Comparison of ENCODE assay signal across 18 mouse cellular contexts in the genomic region with DNA sequence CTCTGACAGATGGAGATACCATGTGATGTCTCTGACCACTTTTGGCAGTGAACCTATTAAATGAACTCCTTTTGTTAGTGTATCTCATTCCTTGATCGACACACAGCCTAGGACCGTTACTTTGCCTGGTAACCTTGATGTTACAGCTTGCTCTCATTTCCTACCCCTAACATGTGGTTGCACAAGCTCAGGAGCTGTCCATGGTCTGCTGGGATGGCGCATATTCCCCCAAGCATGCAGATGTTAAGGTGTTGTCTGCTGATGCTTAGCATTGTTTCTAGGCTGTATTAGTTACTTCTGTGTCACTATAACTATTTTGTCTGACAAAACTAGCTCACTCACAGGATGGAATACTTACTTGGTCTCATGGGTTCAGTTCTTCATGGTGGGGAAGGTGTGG.
DNase-seq lines count a peak whose midpoint lies in the region; ATAC-seq and TF ChIP-seq lines count a peak whose summit lies in the region.
"Had no signal": no experiment of that assay in that cellular context is flagged by ENCODE, and none has a peak within 500 bp of the region (broad histone marks: within the 10 kb centered on the region; RNA-seq: fewer than 3 reads in every experiment).

No protein-coding gene starts in this region.

- 56% methylated on average over 3 of the region's 3 CpGs for WGBS in intestine, embryonic 14.5 days
- 40% methylated on average over 3 of the region's 3 CpGs for WGBS in intestine, embryonic 15.5 days
- WGBS in embryonic facial prominence, embryonic 11.5 days = 53% methylated on average over 3 of the region's 3 CpGs

- H3K4me2 ChIP-seq in intestine, embryonic 14.5 days (ENCODE audit: low read length) = no peak overlapping the region
- no peak overlapping the region for H3K4me2 ChIP-seq in intestine, embryonic 15.5 days (replicated peaks)
- H3K4me2 ChIP-seq in embryonic facial prominence, embryonic 11.5 days (ENCODE audit: low read depth, low read length) = no peak overlapping the region
- H3K4me2 ChIP-seq: embryonic facial prominence, embryonic 13.5 days; limb, embryonic 13.5 days; midbrain, embryonic 13.5 days; neural tube, embryonic 13.5 days had no signal

- no peaks in the 10 kb centered on the region for H3K79me2 ChIP-seq in MEL (ENCODE audit: control insufficient read depth, insufficient read depth, low read length, poor library complexity)

- intact Hi-C loops in left cerebral cortex, postnatal 25 days (cut with DNase I) = no loop called here

- H3K9ac ChIP-seq in intestine, embryonic 14.5 days (ENCODE audit: low read length) = no peak overlapping the region
- no peak overlapping the region for H3K9ac ChIP-seq in intestine, embryonic 15.5 days
- H3K9ac ChIP-seq in MEL (ENCODE audit: control insufficient read depth, low read depth, low read length, poor library complexity, severe bottlenecking) = no peak overlapping the region
- H3K9ac ChIP-seq in embryonic facial prominence, embryonic 11.5 days (replicated peaks; ENCODE audit: low read length) = no peak overlapping the region
- H3K9ac ChIP-seq: embryonic facial prominence, embryonic 13.5 days; forebrain, postnatal 0 days; limb, embryonic 13.5 days; midbrain, embryonic 13.5 days; neural tube, embryonic 13.5 days had no signal

- DNase-seq in intestine, embryonic 14.5 days (ENCODE audit: low spot score) = peak; percentile 53
- peak; percentile 27 for DNase-seq in 416B (ENCODE audit: low read depth)
- peak; percentile 15 for DNase-seq in MEL (ENCODE audit: low read depth, low spot score)
- DNase-seq in embryonic facial prominence, embryonic 11.5 days (ENCODE audit: low spot score) = peak; percentile 61
- DNase-seq in layer of hippocampus, adult 11-12 months (ENCODE audit: low spot score) = no peak
- DNase-seq in left cerebral cortex, postnatal 25 days (ENCODE audit: low spot score in 2 of 2) = no peak
- no peak for DNase-seq in cerebellum, postnatal 10 days
- DNase-seq: cerebellum, adult 11-12 months; forebrain, postnatal 0 days; heart, adult 18-20 months; lung, adult 2 months; right cerebral cortex, postnatal 14 days had no signal

- no peak for TF ChIP-seq RAD21 in MEL (IDR thresholded peaks at IDR 0.05; ENCODE audit: low read depth, low read length)

- TF ChIP-seq CTCF in MEL (IDR thresholded peaks at IDR 0.05 in 2 of 3, conservative IDR thresholded peaks at IDR 0.05 in 1 of 3; ENCODE audit: control insufficient read depth in 1 of 3, insufficient read depth in 1 of 3, low read depth in 2 of 3, low read length in 3 of 3, poor library complexity in 1 of 3, severe bottlenecking in 1 of 3) = no peak

- H3K27ac ChIP-seq in intestine, embryonic 14.5 days (ENCODE audit: low read depth) = no peak overlapping the region
- H3K27ac ChIP-seq in intestine, embryonic 15.5 days = no peak overlapping the region
- no peak overlapping the region for H3K27ac ChIP-seq in MEL (ENCODE audit: control insufficient read depth, low read depth, low read length)
- no peak overlapping the region for H3K27ac ChIP-seq in embryonic facial prominence, embryonic 11.5 days (replicated peaks; ENCODE audit: low read depth, low read length)
- H3K27ac ChIP-seq: embryonic facial prominence, embryonic 13.5 days; limb, embryonic 13.5 days; midbrain, embryonic 13.5 days; neural tube, embryonic 13.5 days had no signal

- no peak for TF ChIP-seq EP300 in MEL (IDR thresholded peaks at IDR 0.05; ENCODE audit: low read depth in 1 of 2, low read length in 2 of 2)

- no peaks in the 10 kb centered on the region for H3K36me3 ChIP-seq in intestine, embryonic 14.5 days (ENCODE audit: control insufficient read depth, insufficient read depth, low read length)
- no peaks in the 10 kb centered on the region for H3K36me3 ChIP-seq in intestine, embryonic 15.5 days
- no peaks in the 10 kb centered on the region for H3K36me3 ChIP-seq in MEL (ENCODE audit: control insufficient read depth in 1 of 2, insufficient read depth in 2 of 2, low read length in 2 of 2)
- no peaks in the 10 kb centered on the region for H3K36me3 ChIP-seq in embryonic facial prominence, embryonic 11.5 days (replicated peaks; ENCODE audit: control insufficient read depth, insufficient read depth, low read depth, low read length)
- H3K36me3 ChIP-seq: embryonic facial prominence, embryonic 13.5 days; limb, embryonic 13.5 days; midbrain, embryonic 13.5 days; neural tube, embryonic 13.5 days had no signal

- H3K4me3 ChIP-seq in intestine, embryonic 14.5 days (ENCODE audit: low read depth, low read length) = no peak overlapping the region
- no peak overlapping the region for H3K4me3 ChIP-seq in intestine, embryonic 15.5 days (replicated peaks)
- no peak overlapping the region for H3K4me3 ChIP-seq in MEL (ENCODE audit: control insufficient read depth in 1 of 2, insufficient read depth in 1 of 2, low read depth in 2 of 2, low read length in 2 of 2)
- no peak overlapping the region for H3K4me3 ChIP-seq in embryonic facial prominence, embryonic 11.5 days (ENCODE audit: low read depth, low read length)
- H3K4me3 ChIP-seq: embryonic facial prominence, embryonic 13.5 days; limb, embryonic 13.5 days; midbrain, embryonic 13.5 days; neural tube, embryonic 13.5 days had no signal

- no peak for ATAC-seq in intestine, embryonic 14.5 days (replicated peaks; ENCODE audit: low FRiP score, low TSS enrichment, low read depth)
- no peak for ATAC-seq in intestine, embryonic 15.5 days
- ATAC-seq in embryonic facial prominence, embryonic 11.5 days (replicated peaks; ENCODE audit: insufficient number of reproducible peaks, low FRiP score, low TSS enrichment, low read depth) = no peak
- ATAC-seq: forebrain, postnatal 0 days; intestine, postnatal 0 days; midbrain, embryonic 13.5 days had no signal

- TF ChIP-seq POLR2A in MEL (IDR thresholded peaks at IDR 0.05; ENCODE audit: control insufficient read depth in 1 of 2, insufficient read depth in 1 of 2, low read depth in 1 of 2, low read length in 2 of 2, poor library complexity in 1 of 2) = no peak

- H3K4me1 ChIP-seq in intestine, embryonic 14.5 days (replicated peaks; ENCODE audit: control insufficient read depth, insufficient read depth, low read length) = no peaks in the 10 kb centered on the region
- no peaks in the 10 kb centered on the region for H3K4me1 ChIP-seq in intestine, embryonic 15.5 days (replicated peaks)
- H3K4me1 ChIP-seq in MEL (ENCODE audit: control insufficient read depth in 1 of 2, insufficient read depth in 2 of 2, low read length in 2 of 2) = no peaks in the 10 kb centered on the region
- H3K4me1 ChIP-seq in embryonic facial prominence, embryonic 11.5 days (ENCODE audit: control insufficient read depth, insufficient read depth, low read length) = no peaks in the 10 kb centered on the region
- H3K4me1 ChIP-seq: embryonic facial prominence, embryonic 13.5 days; limb, embryonic 13.5 days had no signal

- no peaks in the 10 kb centered on the region for H3K9me3 ChIP-seq in intestine, embryonic 14.5 days (ENCODE audit: control insufficient read depth, low read length)
- H3K9me3 ChIP-seq in intestine, embryonic 15.5 days = no peaks in the 10 kb centered on the region
- H3K9me3 ChIP-seq in MEL (replicated peaks; ENCODE audit: insufficient read depth, low read length) = no peaks in the 10 kb centered on the region
- H3K9me3 ChIP-seq in embryonic facial prominence, embryonic 11.5 days (replicated peaks; ENCODE audit: control insufficient read depth, low read length) = no peaks in the 10 kb centered on the region
- H3K9me3 ChIP-seq: embryonic facial prominence, embryonic 13.5 days; limb, embryonic 13.5 days; midbrain, embryonic 13.5 days; neural tube, embryonic 13.5 days had no signal

- H3K27me3 ChIP-seq in intestine, embryonic 14.5 days (replicated peaks; ENCODE audit: control insufficient read depth, insufficient read depth, low read length) = no peaks in the 10 kb centered on the region
- no peaks in the 10 kb centered on the region for H3K27me3 ChIP-seq in intestine, embryonic 15.5 days (replicated peaks)
- H3K27me3 ChIP-seq in MEL (ENCODE audit: control insufficient read depth in 1 of 2, insufficient read depth in 2 of 2, low read length in 2 of 2) = no peaks in the 10 kb centered on the region
- no peaks in the 10 kb centered on the region for H3K27me3 ChIP-seq in embryonic facial prominence, embryonic 11.5 days (ENCODE audit: control insufficient read depth, insufficient read depth, low read length)
- H3K27me3 ChIP-seq: embryonic facial prominence, embryonic 13.5 days; limb, embryonic 13.5 days; midbrain, embryonic 13.5 days; neural tube, embryonic 13.5 days had no signal

TF ChIP-seq in MEL, 35 proteins besides CTCF, POLR2A, EP300 and RAD21:
- TF ChIP-seq ZKSCAN1 (IDR thresholded peaks at IDR 0.05; ENCODE audit: low read depth, low read length) (no peak), TBP (IDR thresholded peaks at IDR 0.05; ENCODE audit: low read depth, low read length) (no peak), E2F4 (IDR thresholded peaks at IDR 0.05; ENCODE audit: borderline replicate concordance, low read depth, low read length) (no peak), MXI1 (IDR thresholded peaks at IDR 0.05; ENCODE audit: low read depth, low read length) (no peak), SIN3A (IDR thresholded peaks at IDR 0.05; ENCODE audit: low read length) (no peak), HCFC1 (IDR thresholded peaks at IDR 0.05; ENCODE audit: low read depth, low read length) (no peak), ZNF384 (IDR thresholded peaks at IDR 0.05; ENCODE audit: low read depth, low read length) (no peak), GABPA (IDR thresholded peaks at IDR 0.05; ENCODE audit: low read depth, low read length) (no peak), KAT2A (conservative IDR thresholded peaks at IDR 0.05; ENCODE audit: low read depth, low read length) (no peak), RCOR1 (IDR thresholded peaks at IDR 0.05; ENCODE audit: low read depth, low read length) (no peak), GATA1 (IDR thresholded peaks at IDR 0.05; ENCODE audit: low read depth, low read length) (no peak), TAL1 (IDR thresholded peaks at IDR 0.05; ENCODE audit: low read length) (no peak), NRF1 (IDR thresholded peaks at IDR 0.05; ENCODE audit: insufficient read depth, low read depth, low read length, poor library complexity, severe bottlenecking) (no peak), USF2 (IDR thresholded peaks at IDR 0.05; ENCODE audit: borderline replicate concordance in 1 of 2, insufficient read depth in 1 of 2, low read depth in 1 of 2, low read length in 2 of 2) (no peak), USF1 (IDR thresholded peaks at IDR 0.05; ENCODE audit: low read depth, low read length) (no peak), CHD2 (IDR thresholded peaks at IDR 0.05; ENCODE audit: low read length) (no peak)

Comparison
In these comparisons a context has a peak if more than half of its experiments do, and no peak if none do; other contexts are left out.
1. DNase-seq: peak in intestine, embryonic 14.5 days (single experiment), 416B (single experiment), MEL (single experiment) and embryonic facial prominence, embryonic 11.5 days (single experiment); none in layer of hippocampus, adult 11-12 months (single experiment), left cerebral cortex, postnatal 25 days (0 of 2) and cerebellum, postnatal 10 days (0 of 2).